Mouse (Mus musculus): Measurements from ENCODE around the gene Bcl11a.

DNA sequence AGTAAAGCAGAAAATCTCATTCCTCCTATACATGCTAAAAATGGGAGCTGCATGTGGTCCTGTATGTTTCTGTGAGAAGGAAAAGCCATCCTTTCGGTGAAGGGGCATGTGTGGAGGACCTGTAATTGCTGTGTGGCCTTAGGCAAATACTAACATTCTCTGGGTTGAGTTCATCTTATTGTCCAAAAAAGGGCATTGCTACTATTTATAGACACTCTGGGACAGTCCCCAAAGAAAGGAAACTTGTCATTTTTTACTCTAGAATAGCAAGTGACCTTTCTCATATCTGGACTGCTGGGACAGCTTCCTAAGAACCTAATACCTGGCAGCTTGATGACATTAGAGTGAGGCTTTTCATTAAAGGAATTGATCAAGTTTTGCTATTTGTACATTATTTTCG lies 63.1 kb downstream of the Bcl11a start:
- TF ChIP-seq GATA1 (IDR thresholded peaks at IDR 0.05; ENCODE audit: borderline replicate concordance, low read length), result no peak
- TF ChIP-seq FLI1 (IDR thresholded peaks at IDR 0.05; ENCODE audit: low read length), result no peak

Measured in megakaryocyte, embryonic 14.5 days (primary cell).